Mouse (Mus musculus) gastrocnemius, adult 2 months (tissue): ENCODE measurements around the gene Nkx1-2. TPM values are rescaled to one million over a fixed set of nuclear protein-coding genes. Genes with fewer than 3 reads are reported as not detected.

Source experiments
- DNase-seq: peaks from one replicate; pipeline ENCODE4 v3.0.0; 2022
- H3K27ac ChIP-seq: fragments of 200-600 bp; 2 replicates; pipeline ENCODE4 v1.8.1; 2022; ENCODE audit warnings: mild to moderate bottlenecking
- H3K4me3 ChIP-seq: fragments of 200-600 bp; 2 replicates; pipeline ENCODE4 v1.8.1; 2022; ENCODE audit warnings: mild to moderate bottlenecking, moderate library complexity
- CTCF ChIP-seq: fragments of 200-600 bp; IDR thresholded peaks from 2 replicates; pipeline ENCODE4 v1.8.1; 2022; ENCODE audit warnings: antibody characterized with exemption, mild to moderate bottlenecking, moderate library complexity
- intact Hi-C: fragments of 180-260 bp; cut with DNase I; formaldehyde crosslinking; loops from one replicate; pipeline ENCODE4 v1.15.1; 2025
- total RNA-seq, 2 experiments: library from RNA; stranded (reverse); gene quantifications; 2 replicates each; pipeline ENCODE4 v1.2.3; 2021

The Nkx1-2 gene
- total RNA-seq, 2 experiments from 2014 or later: not detected

GRCm38 (mm10) chr7:132619975-132620918, 20.8 kb upstream of the Nkx1-2 start:
- DNase-seq: no peak
- intact Hi-C loops: no loop called here
- H3K4me3 ChIP-seq: no peak overlapping the region
- TF ChIP-seq CTCF: no peak
- H3K27ac ChIP-seq: 0 out of 2 replicates have a peak overlapping the region, but pooled peaks have one; percentile 20

GRCm38 (mm10) chr7:132619549-132619948, 20.1 kb upstream of the Nkx1-2 start:
- intact Hi-C loops: no loop called here
- Histone ChIP-seq H3K4me3 (no peak overlapping the region), H3K27ac (no peak overlapping the region)
- DNase-seq: no peak
- TF ChIP-seq CTCF: no peak

- DNase-seq: no peak
- intact Hi-C loops: no loop called here
- no peak for TF ChIP-seq CTCF
- Histone ChIP-seq H3K4me3 (no peak overlapping the region), H3K27ac (no peak overlapping the region)
These were observed 17.7 kb upstream of the Nkx1-2 start for GRCm38 (mm10) chr7:132617021-132617564.

GRCm38 (mm10) chr7:132616391-132616790, 17.0 kb upstream of the Nkx1-2 start:
- no peak overlapping the region for H3K4me3 ChIP-seq
- intact Hi-C loops: no loop called here
- no peak for TF ChIP-seq CTCF
- DNase-seq: no peak
- H3K27ac ChIP-seq: no peak overlapping the region

- TF ChIP-seq CTCF: no peak
- no peak overlapping the region for H3K27ac ChIP-seq
- peak; percentile 56 for DNase-seq
- H3K4me3 ChIP-seq: no peak overlapping the region
- intact Hi-C loops: no loop called here
These were observed 15.9 kb upstream of the Nkx1-2 start for GRCm38 (mm10) chr7:132615346-132615745.

GRCm38 (mm10) chr7:132611530-132611929, 12.1 kb upstream of the Nkx1-2 start:
- intact Hi-C loops: no loop called here
- H3K27ac ChIP-seq: no peak overlapping the region
- no peak for TF ChIP-seq CTCF
- DNase-seq: no peak
- H3K4me3 ChIP-seq: no peak overlapping the region

GRCm38 (mm10) chr7:132610468-132611318, 11.3 kb upstream of the Nkx1-2 start, which contains the start of gene Lhpp:
Gene Lhpp (plus strand): TSS chr7:132610638.
- TF ChIP-seq CTCF: no peak
- Histone ChIP-seq H3K4me3 (peak within 1 kb of the TSS; percentile 72), H3K27ac (peak within 1 kb of the TSS; percentile 93)
- peak; percentile 90 for DNase-seq
- intact Hi-C loops: no loop called here

- Histone ChIP-seq H3K27ac (no peak overlapping the region), H3K4me3 (no peak overlapping the region)
- intact Hi-C loops: no loop called here
- no peak for TF ChIP-seq CTCF
- no peak for DNase-seq
These were observed 9.0 kb upstream of the Nkx1-2 start for GRCm38 (mm10) chr7:132608316-132609020.

- Histone ChIP-seq H3K4me3 (no peak overlapping the region), H3K27ac (peak overlapping the region; percentile 85)
- peak; percentile 65 for DNase-seq
- intact Hi-C loops: loop anchor here (1.0 kb wide), 1 partner anchor 29 kb away; the partner anchor contains the start of gene Oat
- peak; percentile 22; the same call in 1 of the 2 replicates for TF ChIP-seq CTCF
These were observed 6.3 kb upstream of the Nkx1-2 start for GRCm38 (mm10) chr7:132605689-132606088.

- TF ChIP-seq CTCF: no peak
- peak overlapping the region; percentile 85 for H3K27ac ChIP-seq
- intact Hi-C loops: loop anchor here (1.0 to 5.0 kb wide), 2 partner anchors 28 to 33 kb away; partner anchors contain the start of gene Oat
- DNase-seq: no peak
- H3K4me3 ChIP-seq: no peak overlapping the region
These were observed 5.3 kb upstream of the Nkx1-2 start for GRCm38 (mm10) chr7:132604720-132605119.

- H3K4me3 ChIP-seq: no peak overlapping the region
- TF ChIP-seq CTCF: no peak
- no peak for DNase-seq
- intact Hi-C loops: loop anchor here (5.0 kb wide), 1 partner anchor 36 kb away; no protein-coding TSS in a partner anchor
- H3K27ac ChIP-seq: no peak overlapping the region
These were observed 1.5 kb upstream of the Nkx1-2 start for GRCm38 (mm10) chr7:132600926-132601325.

- DNase-seq: no peak
- TF ChIP-seq CTCF: no peak
- Histone ChIP-seq H3K4me3 (peak overlapping the region; percentile 61), H3K27ac (no peak overlapping the region)
- intact Hi-C loops: loop anchor here (5.0 kb wide), 1 partner anchor 37 kb away; no protein-coding TSS in a partner anchor
These were observed 589 bp upstream of the Nkx1-2 start for GRCm38 (mm10) chr7:132600026-132600425.
